Mouse (Mus musculus) A20 (cell line): ENCODE data around the gene 6430550D23Rik.

Experiments
- DNase-seq: peaks from one replicate; pipeline ENCODE4 v3.0.0-alpha.2; 2011; ENCODE audit warnings: low read depth, low spot score

6430550D23Rik gene

GRCm38 (mm10) chr2:156007888-156008532 is at the start of gene 6430550D23Rik, which contains the start of gene Ergic3:
Gene 6430550D23Rik, minus strand, starts transcription at chr2:156007977.
Gene Ergic3, plus strand, starts transcription at chr2:156008045.
- peak; percentile 99 for DNase-seq

- no peak for DNase-seq
These were observed 45.0 kb upstream of the 6430550D23Rik start, which contains the start of gene Fer1l4 for GRCm38 (mm10) chr2:156052816-156053215. Gene Fer1l4, minus strand, starts transcription at chr2:156052947.

- DNase-seq = no peak
These were observed 40.2 kb upstream of the 6430550D23Rik start for GRCm38 (mm10) chr2:156047929-156048328.

GRCm38 (mm10) chr2:156042903-156043302 is 35.1 kb upstream of the 6430550D23Rik start:
- no peak for DNase-seq

- DNase-seq = no peak
These were observed 31.6 kb upstream of the 6430550D23Rik start for GRCm38 (mm10) chr2:156039390-156039789.

- peak; percentile 44 for DNase-seq
These were observed 17.7 kb upstream of the 6430550D23Rik start for GRCm38 (mm10) chr2:156025482-156025881.

- no peak for DNase-seq
These were observed 14.0 kb upstream of the 6430550D23Rik start for GRCm38 (mm10) chr2:156021765-156022164.

- DNase-seq = no peak
These were observed 13.4 kb upstream of the 6430550D23Rik start for GRCm38 (mm10) chr2:156021219-156021618.

GRCm38 (mm10) chr2:156018106-156018505 is 10.3 kb upstream of the 6430550D23Rik start:
- DNase-seq = no peak

GRCm38 (mm10) chr2:156005393-156005792 is 2.4 kb downstream of the 6430550D23Rik start:
- DNase-seq = peak; percentile 53

GRCm38 (mm10) chr2:155991863-155992321 is 15.9 kb downstream of the 6430550D23Rik start:
- DNase-seq = no peak

GRCm38 (mm10) chr2:155991151-155991550 is 16.6 kb downstream of the 6430550D23Rik start:
- no peak for DNase-seq

GRCm38 (mm10) chr2:155989085-155989484 is 18.7 kb downstream of the 6430550D23Rik start:
- no peak for DNase-seq

- no peak for DNase-seq
These were observed 20.6 kb downstream of the 6430550D23Rik start for GRCm38 (mm10) chr2:155987131-155987530.

GRCm38 (mm10) chr2:155985776-155986175 is 22.0 kb downstream of the 6430550D23Rik start:
- no peak for DNase-seq

GRCm38 (mm10) chr2:155979328-155979991 is 28.3 kb downstream of the 6430550D23Rik start:
- no peak for DNase-seq

GRCm38 (mm10) chr2:155974087-155974731 is 33.6 kb downstream of the 6430550D23Rik start:
- no peak for DNase-seq

GRCm38 (mm10) chr2:155973348-155973747 is 34.4 kb downstream of the 6430550D23Rik start:
- no peak for DNase-seq

GRCm38 (mm10) chr2:155962991-155963390 is 44.8 kb downstream of the 6430550D23Rik start:
- peak; percentile 21 for DNase-seq

GRCm38 (mm10) chr2:155961862-155962261 is 45.9 kb downstream of the 6430550D23Rik start:
- DNase-seq = no peak

GRCm38 (mm10) chr2:155959981-155960380 is 47.8 kb downstream of the 6430550D23Rik start:
- no peak for DNase-seq
